Mouse (Mus musculus): ENCODE results near the gene Scn1a. TPM values are rescaled to one million over a fixed set of nuclear protein-coding genes. Genes with fewer than 3 reads are reported as not detected.

Gene Scn1a
- polyA plus RNA-seq, 1 experiment from 2014 or later = 30.8 TPM

GRCm38 (mm10) chr2:66336396-66336795 lies 104.2 kb downstream of the Scn1a start:
- no peak overlapping the region for H3K4me2 ChIP-seq (ENCODE audit: low read depth, low read length)
- no peak overlapping the region for H3K9ac ChIP-seq (replicated peaks; ENCODE audit: low read depth, low read length)
- no peaks in the 10 kb centered on the region for H3K36me3 ChIP-seq (ENCODE audit: control insufficient read depth, insufficient read depth, low read length)
- H3K4me3 ChIP-seq (ENCODE audit: low read depth, low read length) = no peak overlapping the region
- H3K27ac ChIP-seq (ENCODE audit: low read depth, low read length) = no peak overlapping the region
- H3K27me3 ChIP-seq (ENCODE audit: control insufficient read depth, insufficient read depth, low read length) = no peaks in the 10 kb centered on the region
- no peaks in the 10 kb centered on the region for H3K9me3 ChIP-seq (ENCODE audit: control insufficient read depth, low read length)
- no peaks in the 10 kb centered on the region for H3K4me1 ChIP-seq (ENCODE audit: control insufficient read depth, insufficient read depth, low read length)
- no peak for ATAC-seq (ENCODE audit: low read depth)
- WGBS = 79% methylated on average over 6 of the region's 6 CpGs

GRCm38 (mm10) chr2:66272551-66272950 lies 168.1 kb downstream of the Scn1a start:
- Histone ChIP-seq H3K9me3 (ENCODE audit: control insufficient read depth, low read length) (no peaks in the 10 kb centered on the region), H3K9ac (replicated peaks; ENCODE audit: low read depth, low read length) (no peak overlapping the region), H3K4me1 (ENCODE audit: control insufficient read depth, insufficient read depth, low read length) (no peaks in the 10 kb centered on the region), H3K4me2 (ENCODE audit: low read depth, low read length) (no peak overlapping the region), H3K4me3 (ENCODE audit: low read depth, low read length) (no peak overlapping the region), H3K36me3 (ENCODE audit: control insufficient read depth, insufficient read depth, low read length) (no peaks in the 10 kb centered on the region), H3K27me3 (ENCODE audit: control insufficient read depth, insufficient read depth, low read length) (no peaks in the 10 kb centered on the region), H3K27ac (ENCODE audit: low read depth, low read length) (no peak overlapping the region)
- WGBS = 80% methylated on average over 3 of the region's 3 CpGs
- no peak for ATAC-seq (ENCODE audit: low read depth)

- H3K27ac ChIP-seq (ENCODE audit: low read depth, low read length) = peak within 1 kb of the TSS; percentile 85
- peak; percentile 99 for ATAC-seq (ENCODE audit: low read depth)
- under 1% methylated on average over 51 of the region's 56 CpGs for WGBS
- H3K4me1 ChIP-seq (ENCODE audit: control insufficient read depth, insufficient read depth, low read length) = peaks cover 13% of the 10 kb centered on the region; the same call in 1 of the 2 replicates
- peaks cover 5% of the 10 kb centered on the region for H3K36me3 ChIP-seq (ENCODE audit: control insufficient read depth, insufficient read depth, low read length)
- H3K9me3 ChIP-seq (ENCODE audit: control insufficient read depth, low read length) = no peaks in the 10 kb centered on the region
- H3K27me3 ChIP-seq (ENCODE audit: control insufficient read depth, insufficient read depth, low read length) = no peaks in the 10 kb centered on the region
- H3K9ac ChIP-seq (replicated peaks; ENCODE audit: low read depth, low read length) = peak within 1 kb of the TSS; percentile 76
- H3K4me3 ChIP-seq (ENCODE audit: low read depth, low read length) = peak within 1 kb of the TSS; percentile 56
- peak within 1 kb of the TSS; percentile 56 for H3K4me2 ChIP-seq (ENCODE audit: low read depth, low read length)
Measured at GRCm38 (mm10) chr2:66256220-66257131, 184.2 kb downstream of the Scn1a start, which contains the start of gene Ttc21b. TSS of gene Ttc21b (minus strand) at chr2:66256617.

- Histone ChIP-seq H3K9ac (replicated peaks; ENCODE audit: low read depth, low read length) (no peak overlapping the region), H3K36me3 (ENCODE audit: control insufficient read depth, insufficient read depth, low read length) (peaks cover 29% of the 10 kb centered on the region), H3K9me3 (ENCODE audit: control insufficient read depth, low read length) (no peaks in the 10 kb centered on the region), H3K4me1 (ENCODE audit: control insufficient read depth, insufficient read depth, low read length) (no peaks in the 10 kb centered on the region), H3K4me2 (ENCODE audit: low read depth, low read length) (no peak overlapping the region), H3K27me3 (ENCODE audit: control insufficient read depth, insufficient read depth, low read length) (no peaks in the 10 kb centered on the region), H3K27ac (ENCODE audit: low read depth, low read length) (no peak overlapping the region), H3K4me3 (ENCODE audit: low read depth, low read length) (no peak overlapping the region)
- no peak for ATAC-seq (ENCODE audit: low read depth)
- WGBS = 81% methylated on average over 1 of the region's 1 CpGs
Measured at GRCm38 (mm10) chr2:66244013-66244412, 196.6 kb downstream of the Scn1a start.

GRCm38 (mm10) chr2:66240334-66240733 lies 200.3 kb downstream of the Scn1a start:
- Histone ChIP-seq H3K9ac (replicated peaks; ENCODE audit: low read depth, low read length) (no peak overlapping the region), H3K36me3 (ENCODE audit: control insufficient read depth, insufficient read depth, low read length) (peaks cover 22% of the 10 kb centered on the region), H3K27me3 (ENCODE audit: control insufficient read depth, insufficient read depth, low read length) (no peaks in the 10 kb centered on the region), H3K4me2 (ENCODE audit: low read depth, low read length) (no peak overlapping the region), H3K27ac (ENCODE audit: low read depth, low read length) (no peak overlapping the region), H3K4me3 (ENCODE audit: low read depth, low read length) (no peak overlapping the region), H3K4me1 (ENCODE audit: control insufficient read depth, insufficient read depth, low read length) (no peaks in the 10 kb centered on the region), H3K9me3 (ENCODE audit: control insufficient read depth, low read length) (no peaks in the 10 kb centered on the region)
- 96% methylated on average over 1 of the region's 1 CpGs for WGBS
- no peak for ATAC-seq (ENCODE audit: low read depth)

GRCm38 (mm10) chr2:66238886-66239285 lies 201.8 kb downstream of the Scn1a start:
- WGBS = 92% methylated on average over 5 of the region's 5 CpGs
- H3K27ac ChIP-seq (ENCODE audit: low read depth, low read length) = no peak overlapping the region
- no peak overlapping the region for H3K4me2 ChIP-seq (ENCODE audit: low read depth, low read length)
- H3K4me1 ChIP-seq (ENCODE audit: control insufficient read depth, insufficient read depth, low read length) = no peaks in the 10 kb centered on the region
- ATAC-seq (ENCODE audit: low read depth) = no peak
- no peaks in the 10 kb centered on the region for H3K9me3 ChIP-seq (ENCODE audit: control insufficient read depth, low read length)
- no peak overlapping the region for H3K9ac ChIP-seq (replicated peaks; ENCODE audit: low read depth, low read length)
- H3K36me3 ChIP-seq (ENCODE audit: control insufficient read depth, insufficient read depth, low read length) = peaks cover 23% of the 10 kb centered on the region
- H3K4me3 ChIP-seq (ENCODE audit: low read depth, low read length) = no peak overlapping the region
- no peaks in the 10 kb centered on the region for H3K27me3 ChIP-seq (ENCODE audit: control insufficient read depth, insufficient read depth, low read length)

- ATAC-seq (ENCODE audit: low read depth) = no peak
- H3K9ac ChIP-seq (replicated peaks; ENCODE audit: low read depth, low read length) = no peak overlapping the region
- WGBS = 87% methylated on average over 7 of the region's 7 CpGs
Measured at GRCm38 (mm10) chr2:66220954-66221353, 219.7 kb downstream of the Scn1a start.

More at GRCm38 (mm10) chr2:66220954-66221353, 219.7 kb downstream of the Scn1a start:
- Histone ChIP-seq H3K9me3 (ENCODE audit: control insufficient read depth, low read length) (no peaks in the 10 kb centered on the region), H3K36me3 (ENCODE audit: control insufficient read depth, insufficient read depth, low read length) (peaks cover 11% of the 10 kb centered on the region; the same call in 1 of the 2 replicates), H3K4me1 (ENCODE audit: control insufficient read depth, insufficient read depth, low read length) (no peaks in the 10 kb centered on the region), H3K4me2 (ENCODE audit: low read depth, low read length) (no peak overlapping the region), H3K27me3 (ENCODE audit: control insufficient read depth, insufficient read depth, low read length) (no peaks in the 10 kb centered on the region), H3K27ac (ENCODE audit: low read depth, low read length) (no peak overlapping the region), H3K4me3 (ENCODE audit: low read depth, low read length) (no peak overlapping the region)

Other genes starting within 250 kb of the Scn1a start
- gene Ttc21b, start 184.2 kb downstream of the Scn1a start, polyA plus RNA-seq (2014; fragmentation: Nextera tagmentation; extraction: Ambion mirVana) = 17.4 and 19.4 TPM in 2 replicates
- gene Scn9a, start 194.1 kb upstream of the Scn1a start, polyA plus RNA-seq (2014; fragmentation: Nextera tagmentation; extraction: Ambion mirVana) = 11.2 and 23.1 TPM in 2 replicates